Mouse (Mus musculus): Measurements from ENCODE around the gene Gucy1b1.

DNA sequence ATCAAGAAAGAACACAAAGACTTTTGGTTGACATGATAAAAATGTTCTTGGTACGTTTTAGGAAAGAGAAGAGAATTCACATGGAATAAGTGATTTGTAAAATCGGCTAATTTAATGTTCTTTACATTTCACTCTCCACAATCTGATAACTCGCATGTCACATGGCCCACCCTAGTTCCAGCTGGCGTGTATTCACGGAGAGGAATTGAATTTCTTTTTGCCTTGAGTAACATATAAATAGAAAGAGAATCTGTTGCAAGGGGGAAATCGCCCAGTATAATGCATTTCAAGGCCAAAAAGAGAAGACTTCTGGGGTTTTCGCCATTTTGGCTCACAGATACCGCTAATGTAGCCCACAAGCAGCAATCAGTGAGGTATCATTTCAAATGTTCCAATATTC is 28.4 kb downstream of the Gucy1b1 start:
- TF ChIP-seq CTCF (IDR thresholded peaks at IDR 0.05; ENCODE audit: low read depth) (no peak), EP300 (IDR thresholded peaks at IDR 0.05; ENCODE audit: low read depth) (no peak)

Data from heart, postnatal 0 days (tissue).